Mouse (Mus musculus): Measurements from ENCODE around the gene Hspbap1. TPM values are rescaled to one million over a fixed set of nuclear protein-coding genes. Genes with fewer than 3 reads are reported as not detected.

Hspbap1 gene
- 1 to 10 TPM; 3.1 to 3.2 TPM for total RNA-seq (2021)
- long read RNA-seq, experiment 1, partial matches to known transcripts, result 0 of 3 reads
- long read RNA-seq, experiment 1, other reads (novel, unspliced or antisense), result 0 of 3 reads
- long read RNA-seq, experiment 2, partial matches to known transcripts, result 0 of 6 reads
- long read RNA-seq, experiment 2, other reads (novel, unspliced or antisense), result 3 of 6 reads

DNA sequence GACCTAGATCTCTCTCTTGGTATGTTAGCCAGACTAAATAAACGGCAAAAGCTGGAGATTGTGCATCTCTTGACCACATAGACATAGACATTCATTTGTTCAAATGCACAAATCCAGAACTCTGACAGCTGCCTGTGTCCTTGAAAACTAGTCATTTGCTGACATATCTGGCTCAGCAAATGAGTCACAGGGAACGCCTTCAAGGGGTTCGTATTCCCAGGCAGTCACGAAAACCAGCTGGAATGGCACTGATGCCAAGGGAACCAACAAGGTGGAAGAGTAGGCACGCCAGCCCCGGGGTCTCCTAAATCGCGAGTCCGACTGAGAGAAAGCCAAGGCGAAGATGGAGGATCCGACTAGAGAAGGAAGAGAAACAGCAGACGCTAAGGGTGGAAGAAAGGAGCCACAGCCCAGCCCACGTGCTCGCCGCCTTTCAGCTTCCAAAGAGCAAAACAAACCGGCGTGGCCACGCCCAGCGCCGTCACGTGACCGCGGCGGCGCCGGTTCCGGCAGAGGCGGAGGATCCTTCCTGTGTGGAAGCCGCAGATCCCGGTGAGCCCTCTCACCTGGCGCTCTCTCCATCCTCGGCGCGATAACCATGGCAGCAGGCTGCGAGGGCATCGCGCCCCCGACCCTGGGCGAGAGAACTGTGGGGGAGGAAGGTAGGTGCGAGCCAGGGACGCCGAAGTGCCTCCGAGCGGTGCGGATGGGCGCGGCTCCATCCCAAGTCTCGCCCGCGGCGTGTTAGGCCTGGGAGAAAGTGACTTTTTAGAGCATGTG lies at the start of gene Hspbap1:
Hspbap1 (plus strand) TSS at position 498 of the 780 bp plus-strand sequence.
- peak; percentile 90 for DNase-seq

DNA sequence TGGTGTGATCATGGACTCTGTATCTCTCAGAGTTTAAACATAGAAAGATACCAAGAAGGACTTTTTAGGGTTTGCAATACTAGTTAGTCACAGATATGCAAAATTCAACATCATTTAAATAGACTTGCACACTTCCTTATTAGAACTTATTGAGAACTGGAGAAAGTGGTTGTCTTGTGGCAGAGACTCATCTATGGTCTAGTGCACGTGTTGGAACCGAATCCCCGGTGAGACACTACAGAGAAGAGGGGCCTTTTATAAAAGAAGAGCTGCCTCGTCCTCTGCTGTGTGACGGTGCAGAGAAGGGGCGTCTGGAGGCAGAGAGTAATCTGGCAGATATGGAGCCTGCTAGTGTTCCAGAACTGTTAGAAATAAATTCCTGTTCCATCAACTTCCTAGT lies 45.6 kb upstream of the Hspbap1 start:
- no peak for DNase-seq

GRCm38 (mm10) chr16:35726601-35727000 lies 43.6 kb upstream of the Hspbap1 start:
- DNase-seq, result no peak

DNA sequence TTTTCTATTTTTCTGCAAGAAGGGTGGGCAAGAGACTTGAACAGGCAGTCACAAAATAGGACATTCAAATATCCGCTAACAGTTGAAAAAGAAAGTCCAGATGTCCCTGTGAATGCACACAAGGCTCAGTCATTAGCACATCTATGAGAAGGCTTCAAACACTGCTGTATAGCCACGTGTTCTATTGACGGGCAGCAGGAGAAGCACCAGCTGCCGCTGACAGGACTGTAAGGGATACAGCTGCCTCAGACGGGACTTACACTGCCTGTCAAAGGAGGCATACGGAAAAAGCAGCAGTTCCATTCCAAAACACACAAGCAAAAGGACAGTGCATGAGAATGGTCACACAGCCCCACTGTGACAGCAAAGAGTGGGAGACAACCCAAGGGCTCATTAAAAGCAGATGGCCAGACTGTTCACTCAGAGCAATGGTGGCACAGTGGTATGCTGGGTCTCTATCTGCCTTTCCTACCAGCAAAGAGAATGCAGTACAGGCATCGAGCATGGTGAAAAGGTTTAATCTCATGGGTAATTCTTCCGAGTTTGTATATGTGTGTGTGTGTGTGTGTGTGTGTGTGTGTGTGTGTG lies 40.9 kb upstream of the Hspbap1 start:
- DNase-seq, result no peak

DNA sequence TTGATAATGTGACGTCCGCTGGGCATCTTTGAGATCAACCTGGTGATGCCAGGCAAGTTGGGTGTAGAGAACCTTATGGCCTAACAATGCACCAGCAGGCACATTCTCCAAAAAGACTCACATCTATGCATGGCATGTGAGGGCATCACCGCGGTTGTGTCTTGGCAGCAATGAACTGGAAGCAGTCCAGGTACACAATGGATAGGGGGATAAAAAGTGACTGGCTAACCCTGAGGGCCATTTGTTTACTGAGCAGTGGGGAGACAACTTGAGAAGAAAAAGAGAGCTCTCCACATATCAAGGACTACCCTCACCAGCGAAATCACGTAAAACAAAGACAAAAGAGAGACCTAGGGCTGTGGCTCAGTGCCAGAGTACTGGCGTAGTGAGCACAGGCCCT lies 38.1 kb upstream of the Hspbap1 start:
- DNase-seq, result no peak

- DNase-seq, result peak; percentile 62
These were observed 36.1 kb upstream of the Hspbap1 start for GRCm38 (mm10) chr16:35734038-35734437.

DNA sequence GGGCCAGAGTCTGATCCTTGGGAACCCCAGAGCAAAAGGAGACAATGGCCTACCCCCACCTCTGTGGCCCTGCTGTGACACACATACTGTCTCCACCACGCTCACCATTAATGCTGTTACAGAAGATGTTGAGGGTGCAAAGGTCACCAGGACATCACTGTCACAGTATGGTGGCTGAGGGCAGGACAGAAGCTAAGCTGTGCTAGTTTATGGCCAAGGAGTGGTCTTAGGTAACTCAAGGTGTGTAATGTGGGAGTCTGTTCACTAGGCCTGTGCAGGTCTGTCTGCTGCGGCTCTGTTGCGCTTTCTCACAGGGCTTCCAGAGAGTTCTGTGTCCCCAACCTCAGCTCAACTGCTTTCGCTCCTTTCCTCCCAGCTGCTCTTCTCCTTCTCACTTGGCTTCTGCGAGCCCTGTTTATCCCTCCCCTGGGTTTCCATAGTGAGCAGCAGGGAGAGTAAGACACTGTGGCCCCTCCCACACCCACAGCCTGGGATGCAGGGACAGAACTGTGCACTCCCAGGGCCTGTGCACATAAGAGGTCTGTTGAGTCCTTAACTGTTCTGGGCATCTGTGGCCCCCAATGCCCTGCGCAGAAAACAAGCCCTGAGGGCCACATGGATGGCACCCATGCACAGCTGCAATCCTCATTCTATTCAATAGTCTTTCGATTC lies 31.9 kb upstream of the Hspbap1 start:
- DNase-seq, result peak; percentile 28

GRCm38 (mm10) chr16:35739548-35739947 lies 30.6 kb upstream of the Hspbap1 start:
- no peak for DNase-seq

- no peak for DNase-seq
These were observed 29.8 kb upstream of the Hspbap1 start for GRCm38 (mm10) chr16:35740357-35740756.

GRCm38 (mm10) chr16:35740943-35741342 lies 29.2 kb upstream of the Hspbap1 start:
- DNase-seq, result no peak

GRCm38 (mm10) chr16:35741621-35742020 lies 28.6 kb upstream of the Hspbap1 start:
- no peak for DNase-seq

- no peak for DNase-seq
These were observed 27.8 kb upstream of the Hspbap1 start for GRCm38 (mm10) chr16:35742251-35742937.

DNA sequence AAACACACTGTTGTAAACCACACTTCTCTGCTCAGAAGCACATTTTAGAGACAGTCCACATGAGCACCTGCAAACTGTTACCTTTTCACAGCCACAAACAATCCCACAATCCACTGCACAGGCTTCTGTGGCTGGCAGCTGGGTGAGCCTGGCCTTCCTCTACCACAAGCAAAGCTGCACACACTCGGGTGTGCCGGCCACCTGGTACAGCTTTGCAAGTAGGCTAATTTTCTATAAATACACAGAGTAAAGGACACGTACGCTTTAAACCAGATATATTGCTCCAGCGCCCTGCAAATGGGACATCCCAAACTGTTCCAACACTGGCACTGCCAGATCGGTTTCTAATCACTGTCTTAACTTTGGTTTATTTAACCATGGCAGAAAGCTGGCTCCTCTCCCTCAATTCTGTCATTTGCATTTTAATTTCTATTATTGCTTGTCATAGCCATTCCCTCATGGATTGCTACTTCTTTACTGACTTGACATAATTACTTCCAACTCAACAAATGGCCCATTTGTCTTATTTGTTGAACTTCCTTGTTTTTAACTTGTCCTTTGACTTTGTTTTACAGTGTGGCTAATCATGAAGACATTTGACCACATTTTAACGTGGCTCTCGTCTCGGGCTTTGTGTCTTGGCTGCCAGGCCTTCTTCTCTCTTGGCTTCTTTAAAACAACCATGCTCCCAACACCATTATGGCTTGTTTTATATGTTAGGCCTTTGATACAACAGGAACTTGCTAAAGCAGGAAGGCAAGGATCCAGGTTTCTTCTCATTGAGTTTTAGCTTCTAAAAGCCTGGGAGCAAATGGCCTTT lies 22.5 kb upstream of the Hspbap1 start:
- peak; percentile 67 for DNase-seq

GRCm38 (mm10) chr16:35748237-35748603 lies 22.0 kb upstream of the Hspbap1 start:
- no peak for DNase-seq

GRCm38 (mm10) chr16:35749385-35749784 lies 20.8 kb upstream of the Hspbap1 start:
- no peak for DNase-seq

GRCm38 (mm10) chr16:35751841-35752240 lies 18.3 kb upstream of the Hspbap1 start:
- no peak for DNase-seq

DNA sequence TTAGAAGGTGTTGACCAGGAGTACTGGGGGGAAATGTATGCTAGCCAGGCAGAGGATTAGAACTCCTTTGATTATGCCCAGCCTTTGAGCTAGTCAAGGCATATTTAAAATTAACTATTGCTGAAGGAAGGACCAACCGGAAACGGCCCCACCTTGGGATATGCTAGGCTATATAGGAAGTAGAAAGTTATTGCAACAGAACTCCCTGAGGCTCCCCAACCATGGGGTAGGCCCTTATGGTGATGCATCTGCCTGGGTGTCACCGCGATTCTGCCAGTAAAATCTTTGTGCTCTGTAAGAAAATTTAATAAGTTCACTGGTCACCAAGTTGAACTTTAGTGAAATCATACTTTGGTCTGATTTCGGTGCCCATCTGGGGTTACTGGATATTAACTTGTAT lies 16.2 kb upstream of the Hspbap1 start:
- DNase-seq, result no peak

DNA sequence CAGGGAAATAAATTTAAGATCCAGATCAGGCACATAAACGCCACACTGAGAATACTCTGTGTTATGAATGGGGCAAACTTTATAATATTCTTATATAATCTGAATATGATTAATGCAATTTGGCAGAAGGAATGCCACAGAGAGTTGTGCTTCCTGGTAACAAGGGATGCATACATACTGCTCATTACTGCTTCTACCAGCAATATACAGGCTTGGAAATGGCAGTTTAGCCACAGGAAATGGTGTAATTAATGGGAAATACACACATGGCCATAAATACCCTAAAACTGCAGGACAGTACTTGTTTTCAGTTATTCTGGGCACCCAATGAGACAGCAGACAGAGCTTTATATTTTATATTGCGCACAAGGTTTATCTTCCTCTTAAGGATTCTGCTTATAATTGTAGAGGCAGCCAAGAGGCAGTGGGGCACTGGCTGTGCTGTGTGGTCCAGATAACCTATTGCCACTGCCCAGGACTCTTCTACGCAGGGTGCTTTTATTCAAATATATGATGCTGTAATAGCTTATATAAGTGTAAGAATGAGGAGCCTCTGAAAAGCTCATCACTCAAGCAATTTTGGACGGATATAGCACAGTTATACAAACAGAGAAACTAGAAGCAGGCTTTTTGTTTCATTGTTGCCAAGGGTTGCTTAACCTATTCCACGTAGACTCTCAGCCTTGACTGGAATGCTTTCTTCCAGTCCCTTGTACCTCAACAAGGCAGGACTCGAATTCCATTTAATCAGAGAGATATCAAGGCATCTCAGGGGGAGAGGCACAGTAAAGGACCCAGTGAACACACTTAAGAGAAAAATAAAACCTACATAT lies 14.5 kb upstream of the Hspbap1 start:
- no peak for DNase-seq

DNA sequence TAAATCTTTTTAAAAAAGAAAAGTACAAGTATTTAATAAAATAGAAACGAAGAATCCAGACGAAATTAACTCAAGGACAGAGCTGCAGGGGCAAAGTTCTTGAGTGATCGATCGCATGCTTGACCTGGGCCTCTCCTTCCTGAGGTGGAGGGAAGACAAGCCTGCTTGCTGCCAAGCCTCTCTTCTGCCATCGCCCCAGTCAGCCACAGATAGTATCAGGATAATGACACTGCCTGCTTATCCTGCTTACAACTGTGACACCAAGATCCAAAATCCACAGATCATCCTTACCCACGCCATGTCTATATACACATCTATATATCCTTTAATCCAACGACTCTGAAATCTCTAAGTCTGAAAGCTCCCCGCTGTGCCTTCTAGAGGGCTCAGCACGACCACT lies 13.5 kb upstream of the Hspbap1 start:
- DNase-seq, result no peak

DNA sequence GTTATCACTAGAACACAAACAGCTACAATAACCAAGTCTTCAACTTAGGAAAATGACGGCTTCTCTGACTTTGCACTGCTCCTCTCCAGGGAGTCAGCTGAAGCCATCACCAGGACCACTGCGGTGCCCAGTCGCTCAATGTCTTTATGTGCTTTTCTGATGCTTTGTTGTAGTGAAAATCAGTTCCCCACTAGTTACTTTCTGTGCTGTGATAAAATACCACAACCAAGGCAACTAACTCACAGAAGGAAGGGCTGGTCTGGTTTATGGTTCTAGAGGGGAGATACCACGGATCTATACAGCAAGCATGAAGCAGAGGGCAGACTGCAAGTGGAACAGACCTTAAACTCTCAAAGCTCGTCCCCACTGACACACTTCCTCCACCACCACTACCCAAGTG lies 10.8 kb upstream of the Hspbap1 start:
- DNase-seq, result no peak
